Mouse (Mus musculus) megakaryocyte, adult 5-6 weeks (primary cell): ENCODE results near the gene Adi1. TPM values are rescaled to one million over a fixed set of nuclear protein-coding genes. Genes with fewer than 3 reads are reported as not detected.
A peak's percentile ranks its signal among the peaks of the same experiment; 100 is the strongest.

Source experiments
- ATAC-seq: 2 replicates; pipeline ENCODE4 v1.8.0; 2016; ENCODE audit warnings: mild to moderate bottlenecking, inconsistent platforms; ENCODE audit not compliant: poor library complexity, severe bottlenecking
- total RNA-seq, 2 experiments: library from RNA; stranded (forward) in 1 of 2; stranded (reverse) in 1 of 2; fragments of 153-499, 151-499 nt in 1 of 2; fragments of 221-1000, 200-1000 nt in 1 of 2; gene quantifications; 2 replicates each; pipeline versions ENCODE4 v1.2.3 to v1.2.4; 2015 to 2017

Adi1 gene
- 28.8 and 32.0 TPM in 2 replicates for total RNA-seq (2015)
- total RNA-seq (2017): 7.6 and 9.1 TPM in 2 replicates

GRCm38 (mm10) chr12:28675121-28675924 lies at the start of gene Adi1:
TSS of gene Adi1 (plus strand) at chr12:28675231.
- peak; percentile 94 for ATAC-seq

- ATAC-seq: no peak
Observed at GRCm38 (mm10) chr12:28625407-28625806, 49.6 kb upstream of the Adi1 start.

- ATAC-seq: no peak
Observed at GRCm38 (mm10) chr12:28627092-28627491, 47.9 kb upstream of the Adi1 start.

GRCm38 (mm10) chr12:28628436-28628835 lies 46.6 kb upstream of the Adi1 start:
- no peak for ATAC-seq

- ATAC-seq: peak; percentile 14
Observed at GRCm38 (mm10) chr12:28635058-28635534, 39.9 kb upstream of the Adi1 start.

GRCm38 (mm10) chr12:28635535-28636476 lies 39.2 kb upstream of the Adi1 start, which contains the start of gene Rps7:
TSS of gene Rps7 (minus strand) at chr12:28635953.
- ATAC-seq: peak; percentile 97

- ATAC-seq: no peak
Observed at GRCm38 (mm10) chr12:28636543-28636942, 38.5 kb upstream of the Adi1 start.

GRCm38 (mm10) chr12:28638778-28639177 lies 36.3 kb upstream of the Adi1 start:
- no peak for ATAC-seq

- peak; percentile 99 for ATAC-seq
Observed at GRCm38 (mm10) chr12:28649141-28650110, 25.6 kb upstream of the Adi1 start, which contains the start of gene Rnaseh1. TSS of gene Rnaseh1 (plus strand) at chr12:28649602.

GRCm38 (mm10) chr12:28662628-28663027 lies 12.4 kb upstream of the Adi1 start:
- no peak for ATAC-seq

- ATAC-seq: no peak
Observed at GRCm38 (mm10) chr12:28666734-28667133, 8.3 kb upstream of the Adi1 start.

- no peak for ATAC-seq
Observed at GRCm38 (mm10) chr12:28667287-28667686, 7.7 kb upstream of the Adi1 start.

GRCm38 (mm10) chr12:28674038-28674720 lies 852 bp upstream of the Adi1 start:
- ATAC-seq: no peak

GRCm38 (mm10) chr12:28675925-28676209 lies 836 bp downstream of the Adi1 start:
- no peak for ATAC-seq

- no peak for ATAC-seq
Observed at GRCm38 (mm10) chr12:28684674-28685073, 9.6 kb downstream of the Adi1 start.

GRCm38 (mm10) chr12:28685771-28686170 lies 10.7 kb downstream of the Adi1 start:
- ATAC-seq: no peak

- ATAC-seq: no peak
Observed at GRCm38 (mm10) chr12:28686199-28686879, 11.3 kb downstream of the Adi1 start.

GRCm38 (mm10) chr12:28688996-28689395 lies 14.0 kb downstream of the Adi1 start:
- no peak for ATAC-seq

- no peak for ATAC-seq
Observed at GRCm38 (mm10) chr12:28690730-28691129, 15.7 kb downstream of the Adi1 start.
